Mouse (Mus musculus): ENCODE data around the gene Cacna1e.

GRCm38 (mm10) chr1:154848683-154849579, 35.4 kb downstream of the Cacna1e start:
- TF ChIP-seq EP300 (IDR thresholded peaks at IDR 0.05), result no peak
- no peak for TF ChIP-seq CTCF (IDR thresholded peaks at IDR 0.05)

All from lung, postnatal 0 days (tissue).